In genomic region chr17:27021736-27022135, GRCm38 (mm10) we compare ENCODE assay signal across 8 mouse cellular contexts. TPM values are rescaled to one million over a fixed set of nuclear protein-coding genes. Genes with fewer than 3 reads are reported as not detected.
DNase-seq lines count a peak whose midpoint lies in the region.
"Had no signal": no experiment of that assay in that cellular context is flagged by ENCODE, and none has a peak within 500 bp of the region (broad histone marks: within the 10 kb centered on the region; RNA-seq: fewer than 3 reads in every experiment).

No protein-coding gene starts in this region.

- peak; percentile 62 to 82 for DNase-seq in adrenal gland, adult (ENCODE audit: inconsistent age in 2 of 2, low spot score in 1 of 2)
- DNase-seq in adrenal gland, adult 18-20 months (ENCODE audit: low spot score in 2 of 2) = no peak
- peak; percentile 65 for DNase-seq in adrenal gland, adult 8-10 months
- DNase-seq in adrenal gland, postnatal 4 days (ENCODE audit: low spot score in 2 of 2) = no peak
- DNase-seq in kidney, postnatal 10 days = peak; percentile 4
- no peak for DNase-seq in kidney, postnatal 36 days
- DNase-seq: B cell, adult 2 months; embryo, embryonic 11 days had no signal

RNA-seq across cellular contexts. Expression of gene Bak1, which starts 7.1 kb away (rescaled TPM):
- total RNA-seq in adrenal gland, adult 18-20 months (2021) = 10 to 100 TPM; 27.2 to 31.0 TPM
- total RNA-seq in adrenal gland, adult 8-10 months (2022) = 10 to 100 TPM; 30.6 to 34.9 (median 32.4) TPM
- total RNA-seq in adrenal gland, postnatal 4 days (2021) = 10 to 100 TPM; 43.8 to 46.4 TPM

RNA-seq across cellular contexts. Expression of gene Itpr3, which starts 35.4 kb away (rescaled TPM):
- total RNA-seq in adrenal gland, adult 18-20 months (2021) = 1 to 10 TPM; 5.5 to 6.2 TPM
- total RNA-seq in adrenal gland, adult 8-10 months (2022) = 10 to 100 TPM in 2 of 4 experiments, 1 to 10 TPM in 2; 7.6 to 16.6 (median 11.2) TPM
- total RNA-seq in adrenal gland, postnatal 4 days (2021) = 10 to 100 TPM; 13.6 to 19.4 TPM

RNA-seq across cellular contexts. Expression of gene Zbtb9, which starts 48.8 kb away (rescaled TPM):
- total RNA-seq in adrenal gland, adult 18-20 months (2021) = 1 to 10 TPM; 6.4 to 8.0 TPM
- 10 to 100 TPM in 1 of 4 experiments, 1 to 10 TPM in 3; 6.6 to 10.1 (median 9.0) TPM for total RNA-seq in adrenal gland, adult 8-10 months (2022)
- 1 to 10 TPM; 8.0 to 9.6 TPM for total RNA-seq in adrenal gland, postnatal 4 days (2021)

Comparison
In these comparisons a context has a peak if more than half of its experiments do, and no peak if none do; other contexts are left out.
1. DNase-seq: peak in adrenal gland, adult (2 of 2), adrenal gland, adult 8-10 months (single experiment) and kidney, postnatal 10 days (single experiment); none in adrenal gland, adult 18-20 months (0 of 2), adrenal gland, postnatal 4 days (0 of 2) and kidney, postnatal 36 days (0 of 2).